Mouse (Mus musculus) forebrain, embryonic 11.5 days (tissue): ENCODE results near the gene Fam57a. TPM values are rescaled to one million over a fixed set of nuclear protein-coding genes. Genes with fewer than 3 reads are reported as not detected.

Source experiments
- ATAC-seq: fragments of 200-750 bp; cut with Nextera tagmentation; replicated peaks from 2 replicates; pipeline ENCODE4 v1.8.0; 2017; ENCODE audit warnings: moderate TSS enrichment; ENCODE audit not compliant: low FRiP score
- DNase-seq: peaks from one replicate; pipeline ENCODE4 v3.0.0-alpha.2; 2017; ENCODE audit warnings: low spot score
- H3K27ac ChIP-seq: fragments of 300-500 bp; sonication (generic); 2 replicates; pipeline ENCODE4 v1.5.1; 2014; ENCODE audit warnings: low read depth, low read length
- H3K27me3 ChIP-seq: fragments of 300-500 bp; sonication (generic); 2 replicates; pipeline ENCODE4 v1.6.1; 2014; ENCODE audit warnings: mild to moderate bottlenecking, low read length, mixed read lengths; ENCODE audit not compliant: control insufficient read depth, insufficient read depth
- H3K36me3 ChIP-seq: fragments of 300-500 bp; sonication (generic); 2 replicates; pipeline ENCODE4 v1.6.1; 2014; ENCODE audit warnings: mild to moderate bottlenecking, low read length, moderate library complexity, mixed read lengths; ENCODE audit not compliant: control insufficient read depth, insufficient read depth
- H3K4me1 ChIP-seq: fragments of 300-500 bp; sonication (generic); replicated peaks from 2 replicates; pipeline ENCODE4 v1.6.1; 2014; ENCODE audit warnings: low read length, mixed read lengths; ENCODE audit not compliant: control insufficient read depth, insufficient read depth
- H3K4me2 ChIP-seq: fragments of 300-500 bp; sonication (generic); 2 replicates; pipeline ENCODE4 v1.6.1; 2014; ENCODE audit warnings: low read depth, mild to moderate bottlenecking, low read length, moderate library complexity, mixed read lengths; ENCODE audit not compliant: severe bottlenecking
- H3K4me3 ChIP-seq: fragments of 300-500 bp; sonication (generic); 2 replicates; pipeline ENCODE4 v1.5.1; 2014; ENCODE audit warnings: low read depth, low read length
- H3K9ac ChIP-seq: fragments of 300-500 bp; sonication (generic); 2 replicates; pipeline ENCODE4 v1.6.1; 2014; ENCODE audit warnings: low read length
- H3K9me3 ChIP-seq: fragments of 300-500 bp; sonication (generic); 2 replicates; pipeline ENCODE4 v1.6.1; 2016; ENCODE audit warnings: low read length, mixed read lengths; ENCODE audit not compliant: control insufficient read depth
- WGBS: fragments of 180-500 bp; shearing (Covaris S2); extraction: QIAGEN DNeasy Blood & Tissue Kit; methylation state at CpG from one replicate; pipeline ENCODE4 v1.1.7; 2014; 5-methylcytosine and 5-hydroxymethylcytosine counted together
- polyA plus RNA-seq: library from polyadenylated mRNA; unstranded; fragments of >200 nt; fragmentation: Nextera tagmentation; extraction: Ambion mirVana; gene quantifications from 2 replicates; pipeline ENCODE4 v1.2.1, GENCODE M21; 2014

Fam57a gene
- polyA plus RNA-seq, 1 experiment from 2014 or later = 34.6 TPM

DNA sequence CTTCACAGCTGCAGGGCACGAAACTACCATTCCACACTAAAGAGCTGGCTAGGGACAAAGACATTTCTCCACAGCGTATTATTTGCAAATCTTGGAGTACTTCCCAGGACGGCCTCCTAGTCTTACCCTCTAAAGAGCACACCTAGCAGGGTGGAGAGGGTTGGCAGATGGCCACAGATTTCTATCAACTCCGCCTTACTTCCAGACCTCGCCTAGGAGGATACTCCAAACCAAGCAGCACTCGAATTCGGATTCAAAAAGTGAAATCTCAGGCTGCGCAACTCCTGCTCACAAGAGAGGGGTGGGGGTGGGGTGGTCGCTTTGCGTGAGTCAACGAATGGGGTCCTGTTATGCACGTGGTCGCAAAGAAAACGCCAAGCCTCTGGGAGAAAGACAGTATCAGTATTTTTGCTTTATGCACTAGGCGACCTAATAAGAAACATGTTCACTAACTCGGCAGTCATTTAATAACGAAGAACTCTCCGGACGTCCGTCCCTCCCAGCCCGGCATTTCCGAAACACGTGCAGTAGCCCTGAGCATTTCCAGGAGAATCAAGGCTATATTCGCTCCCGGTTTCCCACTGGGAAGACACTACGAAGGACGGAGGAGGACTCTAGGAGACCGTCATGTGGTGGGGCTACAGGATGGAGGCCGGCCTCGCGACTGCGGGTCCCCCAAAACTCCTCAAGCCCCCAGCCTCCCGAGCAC, 37.4 kb downstream of the Fam57a start:
- no peaks in the 10 kb centered on the region for H3K9me3 ChIP-seq
- H3K27me3 ChIP-seq = no peaks in the 10 kb centered on the region
- H3K36me3 ChIP-seq = peaks cover 9% of the 10 kb centered on the region; the same call in 1 of the 2 replicates

DNA sequence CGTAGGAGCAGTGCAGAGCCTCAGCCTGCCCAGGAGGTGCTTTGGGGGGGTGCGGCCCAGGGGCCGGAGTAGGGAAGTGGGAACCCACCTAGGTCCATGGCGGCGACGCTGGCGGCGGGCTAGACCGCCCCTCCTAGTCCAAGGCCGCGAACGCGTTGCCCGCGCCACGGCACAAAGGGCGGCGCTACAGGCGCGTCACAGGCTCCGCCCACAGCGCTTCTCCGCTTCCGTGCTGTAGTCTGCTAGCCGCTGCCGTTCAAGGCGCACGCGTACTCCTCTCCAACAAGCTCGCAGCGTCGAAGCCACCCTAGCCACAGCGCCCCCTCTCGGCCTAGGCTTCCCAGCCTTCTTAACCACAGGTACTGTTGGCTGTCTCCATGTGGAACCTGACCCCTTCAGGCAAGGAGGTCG, 37.9 kb downstream of the Fam57a start, which contains the start of the genes Dbil5 and Gemin4:
Gene Dbil5 (plus strand): TSS at position 219 of the 411 bp plus-strand sequence.
Gene Gemin4 (minus strand): TSS at position 275 of the 411 bp plus-strand sequence.
- DNase-seq (peak; percentile 99), ATAC-seq (peak; percentile 98)
- Histone ChIP-seq H3K4me1 (no peaks in the 10 kb centered on the region), H3K9ac (peak within 1 kb of the TSS; percentile 98), H3K27me3 (no peaks in the 10 kb centered on the region), H3K9me3 (no peaks in the 10 kb centered on the region), H3K4me3 (peak within 1 kb of the TSS; percentile 79), H3K4me2 (peak within 1 kb of the TSS; percentile 81), H3K27ac (peak within 1 kb of the TSS; percentile 77), H3K36me3 (peaks cover 8% of the 10 kb centered on the region; the same call in 1 of the 2 replicates)
- under 1% methylated on average over 35 of the region's 35 CpGs for WGBS

More for the DNA sequence above, 37.4 kb downstream of the Fam57a start:
- DNase-seq (peak; percentile 67), ATAC-seq (peak; percentile 56; the same call in 1 of the 2 replicates)
- no peaks in the 10 kb centered on the region for H3K4me1 ChIP-seq
- peak overlapping the region; percentile 98 for H3K9ac ChIP-seq
- 4% methylated on average over 33 of the region's 33 CpGs for WGBS
- H3K4me3 ChIP-seq = peak overlapping the region; percentile 79
- peak overlapping the region; percentile 81 for H3K4me2 ChIP-seq
- H3K27ac ChIP-seq = peak overlapping the region; percentile 77

DNA sequence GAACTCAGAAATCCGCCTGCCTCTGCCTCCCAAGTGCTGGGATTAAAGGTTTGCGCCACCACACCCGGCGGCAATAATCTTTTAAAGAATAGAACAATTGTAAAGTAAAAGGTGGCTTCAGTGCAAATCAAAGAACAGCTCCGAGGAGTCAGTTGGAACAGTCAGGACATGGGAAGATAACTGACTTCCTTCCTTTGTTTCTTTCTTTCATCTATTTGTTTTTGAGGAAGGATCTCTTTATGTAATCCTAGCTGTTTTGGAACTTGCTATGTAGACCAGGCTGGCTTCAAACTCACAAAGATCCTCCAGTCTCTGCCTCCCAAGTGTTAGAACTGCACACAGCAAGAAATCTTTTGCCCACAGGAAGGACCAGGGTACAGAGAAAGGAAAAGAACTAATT, 45.2 kb downstream of the Fam57a start:
- no peaks in the 10 kb centered on the region for H3K9me3 ChIP-seq
- H3K9ac ChIP-seq = no peak overlapping the region
- 92% methylated on average over 5 of the region's 5 CpGs for WGBS
- DNase-seq (no peak), ATAC-seq (no peak)
- no peak overlapping the region for H3K4me2 ChIP-seq
- no peaks in the 10 kb centered on the region for H3K27me3 ChIP-seq
- H3K4me3 ChIP-seq = no peak overlapping the region
- no peaks in the 10 kb centered on the region for H3K36me3 ChIP-seq
- no peaks in the 10 kb centered on the region for H3K4me1 ChIP-seq
- H3K27ac ChIP-seq = no peak overlapping the region

DNA sequence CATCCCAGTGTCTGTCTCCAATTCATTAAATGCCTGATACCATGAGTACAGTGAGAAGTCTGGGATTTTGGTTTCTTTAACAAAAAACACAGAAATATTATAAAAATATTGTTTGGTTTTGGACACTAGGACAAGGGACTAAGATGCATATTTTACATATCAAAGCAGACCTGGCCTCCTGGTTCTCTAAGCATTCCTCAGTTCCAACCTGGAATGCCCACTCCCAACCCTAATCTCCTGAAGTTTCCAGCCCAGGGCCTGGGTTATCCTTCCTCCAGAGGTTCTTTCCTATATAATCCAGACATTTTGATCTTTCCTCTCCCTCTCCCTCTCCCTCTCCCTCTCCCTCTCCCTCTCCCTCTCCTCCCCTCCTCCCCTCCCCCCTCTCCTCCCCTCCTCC, 45.6 kb downstream of the Fam57a start:
- no peaks in the 10 kb centered on the region for H3K9me3 ChIP-seq
- ATAC-seq = no peak
- H3K27ac ChIP-seq = no peak overlapping the region
- no peak for DNase-seq
- H3K4me3 ChIP-seq = no peak overlapping the region
- H3K36me3 ChIP-seq = no peaks in the 10 kb centered on the region
- H3K27me3 ChIP-seq = no peaks in the 10 kb centered on the region
- no peaks in the 10 kb centered on the region for H3K4me1 ChIP-seq
- H3K9ac ChIP-seq = no peak overlapping the region
- no peak overlapping the region for H3K4me2 ChIP-seq

DNA sequence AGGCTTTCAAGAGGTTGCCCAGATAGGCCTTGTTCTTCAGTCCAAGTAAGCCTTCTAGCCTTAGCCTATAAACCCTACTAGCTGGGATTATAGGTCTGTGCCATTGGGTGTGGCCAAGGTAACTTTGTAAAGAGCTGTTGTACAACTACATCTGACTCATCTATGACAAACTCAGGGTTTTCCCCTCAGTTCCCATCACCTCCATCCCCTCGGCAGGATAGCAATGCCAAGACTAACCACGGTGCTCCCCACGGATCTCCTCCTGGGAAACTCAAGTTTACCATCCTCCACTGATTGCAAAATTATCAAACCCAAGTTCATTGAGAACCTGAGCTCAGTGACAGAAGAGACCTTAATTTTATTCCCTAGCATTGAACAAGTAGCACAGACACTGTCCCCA, 56.7 kb downstream of the Fam57a start:
- Histone ChIP-seq H3K36me3 (no peaks in the 10 kb centered on the region; the same call in 1 of the 2 replicates), H3K9ac (no peak overlapping the region), H3K4me2 (no peak overlapping the region), H3K4me3 (no peak overlapping the region), H3K4me1 (no peaks in the 10 kb centered on the region), H3K9me3 (no peaks in the 10 kb centered on the region), H3K27ac (no peak overlapping the region), H3K27me3 (no peaks in the 10 kb centered on the region)
- no peak for DNase-seq
- ATAC-seq = no peak
- 94% methylated on average over 3 of the region's 3 CpGs for WGBS

DNA sequence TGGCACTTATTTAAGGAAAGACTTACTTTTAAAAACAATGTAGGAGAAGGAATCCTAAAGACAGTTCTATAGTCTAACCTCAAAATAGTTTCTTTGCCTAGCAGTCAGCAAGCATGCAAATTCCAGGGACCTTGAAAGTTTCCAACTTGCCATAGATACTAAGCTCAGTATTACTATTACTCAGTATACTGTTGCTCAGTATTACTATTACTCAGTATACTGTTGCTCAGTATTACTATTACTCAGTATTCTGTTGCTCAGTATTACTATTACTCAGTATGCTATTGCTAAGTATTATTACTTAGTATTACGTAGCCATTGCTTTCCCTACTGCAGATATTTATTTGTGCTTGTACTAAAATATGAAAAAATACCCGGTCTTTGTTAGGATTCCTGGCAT, 60.3 kb downstream of the Fam57a start:
- Histone ChIP-seq H3K4me3 (no peak overlapping the region), H3K27me3 (no peaks in the 10 kb centered on the region), H3K9me3 (no peaks in the 10 kb centered on the region), H3K4me1 (peaks cover 3% of the 10 kb centered on the region; the same call in 1 of the 2 replicates), H3K36me3 (no peaks in the 10 kb centered on the region), H3K27ac (no peak overlapping the region), H3K4me2 (no peak overlapping the region), H3K9ac (no peak overlapping the region)
- no peak for DNase-seq
- 93% methylated on average over 2 of the region's 2 CpGs for WGBS
- no peak for ATAC-seq

DNA sequence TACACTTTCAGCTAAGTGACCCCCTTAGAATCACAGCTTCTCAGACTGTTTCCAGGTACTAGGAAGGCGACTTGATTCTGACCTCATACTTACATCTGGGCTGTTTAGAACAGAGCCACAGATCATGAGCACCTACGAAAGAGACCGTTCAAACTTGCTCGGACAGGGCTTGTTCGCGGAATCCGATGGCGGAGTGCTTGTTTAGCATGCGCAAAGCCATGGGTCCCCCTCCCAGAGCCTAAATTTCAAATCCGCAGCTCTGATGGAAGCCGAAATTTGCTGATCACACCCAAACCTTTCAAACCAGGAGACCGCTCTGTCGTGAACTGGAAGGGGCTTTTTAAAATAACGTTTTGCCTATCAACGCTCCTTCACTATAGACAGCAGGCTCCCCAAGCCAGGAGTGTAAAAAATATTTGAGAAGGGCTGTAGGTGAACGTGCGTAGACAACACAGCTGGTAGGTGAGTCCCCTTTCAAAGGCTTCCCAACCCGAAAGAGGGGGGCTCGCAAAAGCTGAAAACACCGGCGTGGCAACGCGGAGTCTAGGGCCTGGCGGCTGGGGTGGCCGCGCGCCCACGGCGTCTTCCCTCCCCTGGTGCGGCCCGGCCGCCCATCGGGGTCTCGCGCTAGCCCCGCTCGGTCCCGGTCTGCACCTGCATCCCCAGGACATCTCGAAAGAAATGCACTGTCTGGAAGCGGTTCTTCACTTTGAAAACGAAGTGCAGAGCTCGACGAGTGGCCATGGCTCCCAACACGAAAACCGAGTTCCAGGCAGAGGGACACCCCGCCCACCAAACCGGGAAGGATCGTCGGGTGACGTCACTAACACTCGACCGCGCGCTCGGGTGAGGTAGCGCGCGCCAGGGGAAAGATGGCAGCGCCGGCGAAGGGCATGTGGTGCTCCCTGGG, 63.7 kb downstream of the Fam57a start, which contains the start of the genes Mrm3 and Glod4:
Gene Mrm3 (plus strand): TSS at position 815 of the 910 bp plus-strand sequence.
Gene Glod4 (minus strand): TSS at position 825 of the 910 bp plus-strand sequence.
- ATAC-seq (peak; percentile 89), DNase-seq (peak; percentile 96)
- H3K27ac ChIP-seq = no peak within 1 kb of the TSS
- H3K4me3 ChIP-seq = peak within 1 kb of the TSS; percentile 84
- peaks cover 3% of the 10 kb centered on the region for H3K4me1 ChIP-seq
- H3K9ac ChIP-seq = peak within 1 kb of the TSS; percentile 81
- under 1% methylated on average over 58 of the region's 61 CpGs for WGBS
- H3K4me2 ChIP-seq = peak within 1 kb of the TSS; percentile 81
- H3K9me3 ChIP-seq = no peaks in the 10 kb centered on the region
- no peaks in the 10 kb centered on the region for H3K36me3 ChIP-seq
- no peaks in the 10 kb centered on the region for H3K27me3 ChIP-seq

DNA sequence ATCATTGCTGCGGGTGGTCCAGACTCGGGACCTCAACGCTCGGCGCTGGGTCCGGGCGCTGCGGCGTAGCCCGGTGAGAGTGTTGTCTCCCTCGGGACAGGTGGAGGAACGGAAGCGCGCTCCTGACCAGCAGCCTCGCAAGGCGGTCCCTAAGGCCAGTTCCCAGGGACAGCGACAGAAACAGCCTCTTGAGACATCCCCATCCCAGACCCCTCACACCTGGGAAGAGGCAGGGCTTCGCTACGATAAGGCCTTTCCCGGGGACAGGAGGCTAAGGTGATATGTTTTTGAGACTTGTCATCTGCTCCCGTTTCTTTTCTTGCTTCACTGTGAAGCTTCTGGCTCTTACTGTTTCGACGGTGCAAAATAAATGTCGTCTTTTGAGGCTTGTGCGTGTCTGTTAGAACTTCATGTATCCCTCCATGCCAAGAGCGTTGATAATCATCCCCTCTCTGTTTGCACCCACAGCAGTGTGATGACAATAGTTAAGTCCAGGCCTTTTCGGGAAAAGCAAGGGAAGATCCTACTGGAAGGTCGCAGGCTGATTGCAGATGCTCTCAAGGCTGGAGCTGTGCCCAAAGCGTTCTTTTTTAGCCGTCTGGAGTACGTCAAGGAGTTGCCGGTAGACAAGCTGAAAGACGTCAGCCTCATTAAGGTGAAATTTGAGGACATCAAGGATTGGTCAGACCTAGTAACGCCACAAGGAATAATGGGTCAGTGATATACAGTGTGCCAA, 64.5 kb downstream of the Fam57a start:
- H3K27ac ChIP-seq = no peak overlapping the region
- H3K4me2 ChIP-seq = peak overlapping the region; percentile 81
- H3K4me3 ChIP-seq = peak overlapping the region; percentile 84
- peak overlapping the region; percentile 81 for H3K9ac ChIP-seq
- H3K36me3 ChIP-seq = no peaks in the 10 kb centered on the region
- DNase-seq (no peak), ATAC-seq (no peak)
- 3% methylated on average over 34 of the region's 34 CpGs for WGBS
- H3K4me1 ChIP-seq = peaks cover 3% of the 10 kb centered on the region
- no peaks in the 10 kb centered on the region for H3K27me3 ChIP-seq
- no peaks in the 10 kb centered on the region for H3K9me3 ChIP-seq
